Comparison of ENCODE assay signal across 14 mouse cellular contexts in genomic region chr6:91012458-91012857, GRCm38 (mm10).
"Had no signal": no experiment of that assay in that cellular context is flagged by ENCODE, and none has a peak within 500 bp of the region (broad histone marks: within the 10 kb centered on the region; RNA-seq: fewer than 3 reads in every experiment).

No protein-coding gene starts in this region.

- H3K27ac ChIP-seq: kidney, postnatal 0 days; limb, embryonic 13.5 days; liver, embryonic 14.5 days; neural tube, embryonic 13.5 days had no signal

- DNase-seq: kidney, adult 11 months; kidney, adult 9 months; kidney, postnatal 4 days; left cerebral cortex, postnatal 4 days; lung, adult 18-20 months; lung, postnatal 14 days; midbrain, embryonic 14.5 days; right cerebral cortex, postnatal 14 days; thymus, adult 18-20 months; thymus, postnatal 14 days had no signal

- H3K27me3 ChIP-seq: limb, embryonic 13.5 days; neural tube, embryonic 13.5 days had no signal

- H3K9ac ChIP-seq: limb, embryonic 13.5 days; liver, embryonic 14.5 days; neural tube, embryonic 13.5 days had no signal

- H3K36me3 ChIP-seq: limb, embryonic 13.5 days had no signal

- H3K4me3 ChIP-seq: limb, embryonic 13.5 days; neural tube, embryonic 13.5 days had no signal

- H3K9me3 ChIP-seq: limb, embryonic 13.5 days; neural tube, embryonic 13.5 days had no signal

- H3K4me2 ChIP-seq: limb, embryonic 13.5 days; neural tube, embryonic 13.5 days had no signal
